Mouse (Mus musculus) thymus, postnatal 25 days (tissue): ENCODE measurements at regions not wholly inside any gene's neighbourhood (a gene's known extent, or its start where the extent isn't known, plus 50 kb on each side); places are given as distances from the start of the nearest gene placed in this dataset.

Source experiments
- DNase-seq: peaks from one replicate; pipeline ENCODE4 v3.0.0; 2022

GRCm38 (mm10) chr5:106044878-106045585 lies 168.7 kb downstream of the Zfp326 start:
- no peak for DNase-seq

DNA sequence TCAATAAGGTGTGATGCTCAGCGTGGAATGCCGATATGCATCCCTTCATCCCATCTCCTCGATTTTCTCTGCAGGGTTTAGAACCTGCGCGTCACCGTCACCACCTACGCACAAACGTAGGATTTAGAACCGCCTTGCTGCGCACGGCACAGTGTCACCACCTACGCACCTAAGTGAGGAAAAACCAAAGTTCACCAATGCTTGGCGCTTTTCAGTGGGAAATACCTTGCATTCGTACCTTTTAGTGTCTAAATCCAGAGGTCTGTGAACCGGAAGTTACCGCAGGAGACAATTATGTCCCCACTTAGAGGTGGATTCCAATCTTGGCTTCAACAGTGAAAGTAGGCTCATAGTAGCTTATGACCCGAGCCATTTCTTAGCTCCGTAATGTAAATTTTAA lies 162.0 kb downstream of the Zfp326 start:
- DNase-seq = no peak

DNA sequence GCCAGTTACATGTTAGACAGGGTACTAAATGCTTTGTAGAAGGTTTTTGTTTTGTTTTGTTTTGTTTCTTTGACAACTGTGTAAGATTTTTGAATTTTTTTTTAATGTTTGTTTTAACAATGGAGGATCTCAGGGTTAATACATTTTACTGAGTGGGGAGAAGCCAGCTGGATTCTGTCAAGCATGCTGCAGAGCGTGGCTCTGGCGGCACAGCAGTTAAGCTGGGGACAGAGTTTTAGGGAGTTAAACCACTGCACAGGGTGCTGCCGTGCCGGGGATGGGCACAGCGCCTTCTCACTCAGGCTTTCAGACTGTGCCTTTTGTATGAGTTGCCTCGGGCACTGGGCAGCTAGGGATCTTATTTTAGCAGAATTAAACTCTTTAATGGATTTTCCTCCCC lies 159.8 kb downstream of the Zfp326 start:
- no peak for DNase-seq

- DNase-seq = no peak
Measured at GRCm38 (mm10) chr5:106032956-106033355, 156.6 kb downstream of the Zfp326 start.

GRCm38 (mm10) chr5:106026861-106027260 lies 150.5 kb downstream of the Zfp326 start:
- no peak for DNase-seq

DNA sequence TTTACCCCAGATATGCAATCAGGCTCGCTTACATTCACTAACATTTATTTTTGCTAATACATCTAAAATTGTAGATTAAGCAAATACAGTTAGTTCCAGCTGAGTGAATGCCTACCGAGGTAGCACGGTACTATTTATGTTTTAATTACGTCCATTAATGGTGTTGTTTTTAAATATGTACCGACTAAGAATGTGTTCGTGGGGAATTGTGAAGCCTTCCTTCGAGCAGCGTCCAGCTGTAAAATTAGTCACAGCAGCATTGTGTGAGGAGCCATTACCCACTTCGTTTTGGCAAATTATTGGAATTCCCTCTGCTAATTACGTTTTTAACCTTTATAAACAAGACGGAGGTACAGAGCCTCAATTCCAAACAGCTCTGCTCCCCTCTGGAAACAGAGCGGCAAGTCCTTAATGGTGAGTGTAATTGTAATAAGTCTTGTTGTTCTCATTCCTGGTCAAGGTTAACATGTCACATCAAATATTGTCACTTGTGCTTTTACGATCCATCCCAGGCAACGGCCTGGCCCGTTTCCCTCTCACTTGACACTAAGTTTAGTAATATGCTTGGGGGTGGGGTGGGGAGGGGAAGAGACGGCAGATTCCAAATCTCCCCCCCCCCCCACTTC lies 128.0 kb downstream of the Zfp326 start:
- DNase-seq = no peak

GRCm38 (mm10) chr5:106003321-106004291 lies 127.2 kb downstream of the Zfp326 start:
- no peak for DNase-seq

- DNase-seq = no peak
Measured at GRCm38 (mm10) chr5:106002330-106002729, 126.0 kb downstream of the Zfp326 start.

DNA sequence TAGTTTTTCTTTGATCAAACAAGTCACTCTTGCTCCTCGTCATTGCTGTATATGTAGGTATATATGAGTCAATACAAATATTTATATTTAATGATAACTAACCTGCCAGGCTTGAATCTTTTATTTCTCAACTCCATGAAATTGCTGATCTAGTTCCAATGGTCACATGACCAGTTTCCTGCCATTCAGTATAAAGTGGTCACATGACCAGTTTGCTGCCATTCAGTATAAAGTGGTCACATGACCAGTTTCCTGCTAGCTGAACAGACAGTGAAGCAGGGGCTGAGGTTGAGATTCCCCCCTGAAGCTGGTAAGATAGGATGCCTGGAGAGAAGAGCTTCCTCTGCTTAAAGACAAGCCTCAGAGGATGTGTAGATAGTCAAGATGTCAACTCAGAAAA lies 117.9 kb downstream of the Zfp326 start:
- no peak for DNase-seq

DNA sequence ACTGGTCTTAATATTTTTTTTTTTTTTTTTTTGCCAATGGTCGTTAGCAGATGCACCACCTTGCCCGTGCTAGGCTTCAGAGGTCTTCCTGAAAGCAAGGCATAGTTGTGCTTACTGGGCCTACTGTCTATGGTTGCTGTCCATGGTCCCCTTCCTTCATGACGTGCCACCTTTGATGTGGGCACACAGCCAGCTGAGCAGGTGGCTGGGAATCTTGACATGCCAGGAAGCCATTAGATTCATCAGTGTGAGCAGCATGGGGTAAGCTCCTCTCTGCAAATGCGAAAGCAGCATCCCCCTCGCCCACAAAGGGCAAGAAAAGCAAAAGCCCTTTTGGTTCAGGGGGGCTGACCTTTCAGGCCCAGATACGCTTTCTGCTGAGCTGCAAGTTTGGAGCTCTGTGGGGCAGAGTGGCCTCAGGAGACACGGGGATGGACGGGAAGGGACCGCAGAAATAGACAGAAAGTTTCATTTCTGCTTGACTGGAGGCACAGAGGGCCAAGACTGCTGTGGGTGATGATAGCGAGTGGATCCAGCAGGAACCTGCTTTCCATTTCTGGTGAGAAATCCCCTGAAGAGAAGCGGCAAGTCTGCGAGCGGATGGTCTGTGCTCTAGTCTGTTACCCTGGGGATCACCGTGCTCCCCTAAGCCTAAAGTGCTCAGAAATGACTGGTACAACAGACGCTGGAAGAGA lies 116.8 kb downstream of the Zfp326 start:
- DNase-seq = no peak

- DNase-seq = no peak
Measured at GRCm38 (mm10) chr5:105990777-105991176, 114.4 kb downstream of the Zfp326 start.

- no peak for DNase-seq
Measured at GRCm38 (mm10) chr5:105986401-105986800, 110.0 kb downstream of the Zfp326 start.

DNA sequence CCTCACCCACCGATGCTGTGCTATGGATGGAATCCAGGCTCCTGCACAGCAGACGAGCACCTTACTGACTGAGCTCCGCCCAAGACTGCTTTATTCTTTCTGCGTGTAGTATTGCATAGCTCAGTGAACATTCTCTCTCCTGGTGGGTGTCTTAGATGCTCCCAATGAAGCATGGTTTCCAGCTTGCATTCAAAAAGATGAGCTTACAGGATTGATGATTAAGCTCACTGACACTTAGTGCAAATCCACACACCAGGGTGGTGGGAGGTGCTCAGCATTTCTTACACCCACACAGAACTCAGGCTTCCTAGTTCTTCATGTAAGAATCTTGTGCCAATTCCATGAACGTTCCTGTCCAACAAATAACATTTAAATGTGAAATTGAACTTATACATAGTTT lies 106.8 kb downstream of the Zfp326 start:
- DNase-seq = no peak

DNA sequence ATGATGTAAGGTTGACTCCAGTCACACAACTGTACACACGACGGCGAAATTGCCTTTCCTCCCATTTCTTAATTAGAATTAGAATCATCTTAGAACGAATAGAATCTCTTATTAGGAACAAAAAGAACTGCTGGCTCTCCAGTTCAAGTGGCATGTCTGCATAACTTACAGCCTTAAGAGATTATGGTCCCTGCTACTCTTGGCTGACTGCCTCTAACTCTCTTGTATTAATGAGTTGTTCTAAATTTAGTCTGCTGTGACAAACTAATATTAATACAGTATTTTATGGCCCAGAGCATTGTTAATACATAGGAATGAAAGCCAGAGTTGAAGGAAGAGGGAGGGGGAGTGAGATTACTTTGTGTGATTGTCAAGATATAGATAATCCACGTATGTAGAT lies 100.4 kb downstream of the Zfp326 start:
- DNase-seq = no peak

GRCm38 (mm10) chr5:105976076-105976475 lies 99.7 kb downstream of the Zfp326 start:
- DNase-seq = no peak

DNA sequence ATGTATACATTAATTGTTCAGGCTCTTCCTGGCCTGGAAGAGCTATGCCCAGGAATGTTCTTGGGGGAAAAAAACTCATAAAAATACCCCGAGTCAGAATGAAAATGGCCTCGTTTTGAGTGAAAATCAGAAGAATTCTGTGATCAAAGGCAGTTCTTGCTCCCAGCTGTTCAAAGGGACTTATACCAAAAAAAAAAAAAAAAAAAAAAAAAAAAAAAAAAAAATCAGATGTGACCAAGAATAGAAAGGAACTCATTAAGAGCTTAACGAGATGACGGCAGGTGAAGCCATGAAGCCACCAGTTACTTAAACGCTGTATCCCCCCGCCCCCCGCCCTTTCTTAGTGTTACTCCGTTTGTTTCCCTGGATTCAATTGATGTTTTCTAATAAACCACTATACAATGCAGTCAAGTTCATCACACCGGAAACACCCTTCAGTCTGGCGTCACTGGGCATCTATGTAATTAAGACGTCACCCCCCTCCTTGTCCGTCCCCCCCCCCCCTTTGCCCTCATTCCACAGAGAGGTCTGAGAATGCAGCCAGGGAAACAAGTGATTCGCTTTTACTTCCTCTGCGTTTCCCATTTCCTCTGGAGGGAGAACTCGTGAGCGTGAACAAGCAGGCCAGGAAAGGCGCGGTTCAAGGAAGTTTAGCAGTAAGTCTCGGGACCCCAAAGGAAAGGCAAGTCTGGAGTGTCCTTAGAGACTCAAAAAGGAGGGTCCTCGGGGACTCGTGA lies 99.1 kb downstream of the Zfp326 start:
- no peak for DNase-seq

- DNase-seq = no peak
Measured at GRCm38 (mm10) chr5:105974576-105975177, 98.3 kb downstream of the Zfp326 start.
